Mouse (Mus musculus) spleen, adult 18-20 months (tissue): ENCODE measurements at regions not wholly inside any gene's neighbourhood (a gene's known extent, or its start where the extent isn't known, plus 50 kb on each side); places are given as distances from the start of the nearest gene placed in this dataset.
A peak's percentile ranks its signal among the peaks of the same experiment; 100 is the strongest.

Experiments
- DNase-seq, 2 experiments: peaks; one replicate each; pipeline ENCODE4 v3.0.0; 2022; ENCODE audit warnings: mixed read lengths in 2 of 2

DNA sequence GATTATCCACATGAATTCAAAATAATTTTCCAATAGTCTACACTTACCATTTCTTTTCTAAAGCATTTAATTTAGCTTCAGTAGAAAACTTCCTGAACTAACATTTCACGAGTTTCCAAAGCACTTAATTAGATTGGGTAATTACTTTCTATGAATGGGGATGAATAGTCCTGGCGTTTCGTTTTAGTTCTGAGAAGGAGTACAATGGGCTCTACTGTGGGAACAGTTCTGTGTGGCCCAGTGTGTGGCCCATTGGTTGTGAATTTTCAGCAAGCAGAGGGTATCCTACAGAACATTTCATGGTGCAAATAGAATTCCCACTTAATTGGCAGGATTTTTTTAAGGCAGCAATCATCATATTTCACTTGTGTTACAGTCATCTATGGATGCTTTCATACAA is 95.5 kb downstream of the 1700017N19Rik start:
- no peak for DNase-seq

DNA sequence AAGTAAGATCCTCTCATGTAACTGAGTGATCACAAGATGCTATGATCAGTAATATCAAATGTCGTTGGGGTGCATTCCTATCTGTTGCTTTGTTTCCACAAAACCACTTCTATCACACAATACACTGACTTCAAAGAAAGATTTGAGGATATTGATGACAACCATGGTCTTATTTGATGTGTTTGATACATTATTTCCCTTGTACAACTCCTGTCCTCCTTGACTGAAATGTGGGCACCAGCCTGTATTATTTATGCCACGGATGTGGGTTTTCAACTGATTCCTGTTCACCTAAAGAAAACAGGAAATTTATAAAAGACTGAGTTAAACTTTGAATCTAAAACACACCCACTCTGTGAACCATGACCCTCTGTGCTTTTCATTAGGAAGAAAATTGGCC is 105.7 kb downstream of the 1700017N19Rik start:
- no peak for DNase-seq

DNA sequence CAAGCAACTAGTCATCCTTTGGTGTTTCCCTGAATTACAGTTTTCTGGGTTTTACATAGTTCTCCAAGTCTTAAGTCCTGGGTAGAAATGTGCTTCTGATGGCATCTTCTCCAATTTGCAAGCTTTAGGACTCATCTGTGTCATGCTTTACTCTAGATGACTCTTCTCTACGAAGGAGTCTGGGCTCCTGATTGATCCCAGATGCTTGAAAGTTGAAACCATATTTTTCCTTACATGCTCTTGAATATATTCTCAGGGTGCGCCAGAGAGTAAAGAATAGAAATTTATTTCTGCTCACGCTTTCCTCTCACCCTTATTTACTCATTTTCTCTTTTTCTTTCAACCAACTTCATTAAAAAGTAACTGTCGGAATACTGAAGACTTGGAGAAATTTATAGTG is 108.9 kb downstream of the 1700017N19Rik start:
- DNase-seq, result no peak

DNA sequence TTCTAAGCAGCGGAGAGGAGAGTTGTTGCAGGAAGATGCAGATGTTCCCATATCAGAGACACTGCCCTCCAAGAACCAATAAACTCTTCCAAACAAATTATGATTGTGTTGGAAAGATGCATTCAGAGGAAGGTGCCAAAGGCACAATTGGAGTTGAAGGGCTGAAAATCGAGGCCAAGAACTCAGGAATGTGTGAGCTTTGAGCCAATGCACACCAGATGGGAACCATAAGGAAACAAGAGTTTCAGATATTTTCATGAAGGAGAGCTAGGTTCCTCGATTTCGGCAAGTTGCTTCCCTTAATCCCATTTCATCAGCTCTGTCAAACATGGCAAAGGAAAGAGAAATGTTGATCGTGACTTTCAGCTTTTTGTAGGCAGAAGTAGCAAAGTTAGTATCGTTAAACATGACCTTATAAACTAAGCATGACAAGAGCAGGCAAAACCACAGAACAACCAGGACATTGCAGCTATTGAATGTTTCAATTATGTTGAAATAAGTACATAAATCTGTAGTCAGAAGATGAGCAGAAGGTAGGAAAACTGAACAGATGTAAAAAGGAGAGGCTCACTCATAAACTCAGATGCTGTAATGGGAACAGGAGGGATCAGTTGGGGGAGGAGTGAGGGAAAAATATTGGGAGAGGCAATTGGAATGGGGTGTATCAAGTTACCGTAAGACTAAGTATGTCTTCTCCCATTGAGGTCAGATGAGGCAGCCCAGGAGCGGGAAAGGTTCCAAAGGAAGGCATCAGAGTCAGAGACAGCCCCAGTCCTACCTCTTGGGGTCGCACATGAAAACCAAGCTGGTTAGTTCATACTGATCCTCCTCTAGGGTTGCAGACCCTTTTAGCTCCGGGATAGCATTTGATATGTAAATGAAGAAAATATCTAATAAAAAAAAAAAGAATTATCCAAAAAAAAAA is 110.3 kb downstream of the 1700017N19Rik start:
- no peak for DNase-seq

DNA sequence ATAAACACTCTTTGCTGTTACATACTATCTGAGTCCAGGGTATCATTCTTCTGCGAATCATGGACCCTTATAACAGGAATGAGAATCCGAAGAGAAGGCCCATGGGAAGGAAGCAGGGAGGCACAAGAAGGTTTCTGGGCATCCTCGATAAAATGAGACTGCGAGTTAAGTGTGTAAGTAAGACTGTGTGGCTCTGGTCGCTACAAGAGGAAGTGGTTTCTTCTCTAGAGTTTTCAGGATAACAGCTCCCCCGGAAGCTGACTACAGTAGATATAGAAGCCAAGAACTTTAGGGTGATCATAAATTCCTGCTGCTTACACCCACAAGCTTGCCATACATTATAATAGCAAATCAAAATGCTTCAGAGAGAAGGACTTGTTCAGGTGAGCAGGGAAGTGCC is 111.7 kb downstream of the 1700017N19Rik start:
- no peak for DNase-seq

DNA sequence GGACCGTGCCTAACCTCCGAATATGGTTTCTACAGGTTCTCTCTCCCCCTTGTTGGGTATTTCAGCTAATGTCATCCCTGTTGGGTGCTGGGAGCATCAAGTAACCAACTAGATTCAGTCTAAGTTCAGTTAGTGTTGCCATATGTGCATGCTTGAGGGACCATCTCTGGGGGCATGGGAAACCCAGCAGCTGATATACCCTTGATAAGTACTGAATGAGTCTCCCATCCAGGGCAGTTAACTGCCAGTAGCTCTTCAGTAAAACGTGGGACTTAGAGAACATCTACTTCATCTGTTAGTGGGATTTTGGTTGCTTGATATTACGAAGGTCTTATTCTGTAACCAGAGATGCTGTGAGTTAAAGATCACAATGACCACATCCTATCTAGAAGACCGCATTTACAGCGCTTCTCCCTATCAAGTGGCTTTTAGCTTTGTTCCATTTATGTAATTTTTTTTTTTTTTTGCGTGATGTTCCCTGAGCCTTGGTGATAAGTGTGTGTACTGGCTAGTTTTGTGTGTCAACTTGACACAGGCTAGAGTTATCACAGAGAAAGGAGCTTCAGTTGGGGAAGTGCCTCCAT is 125.9 kb downstream of the 1700017N19Rik start:
- no peak for DNase-seq

DNA sequence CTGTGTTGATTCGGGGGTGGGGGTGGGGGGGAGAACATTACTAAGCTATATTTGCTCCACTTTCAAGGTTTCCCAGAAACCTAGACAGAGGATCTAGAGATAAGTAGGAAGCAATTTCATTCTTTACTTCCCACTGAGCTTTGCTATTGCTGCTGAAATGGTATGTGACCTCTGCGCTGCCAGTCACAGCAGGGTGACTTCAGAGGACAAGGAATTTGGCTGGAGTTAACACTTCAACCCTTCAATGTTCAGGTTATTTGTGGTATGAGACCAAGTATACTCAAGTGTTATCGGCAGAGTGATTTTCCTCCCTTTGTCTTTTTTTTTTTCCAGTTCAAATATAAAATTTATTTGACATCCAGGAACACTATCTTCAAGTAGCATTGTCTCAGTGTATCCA is 128.3 kb downstream of the 1700017N19Rik start:
- no peak for DNase-seq

DNA sequence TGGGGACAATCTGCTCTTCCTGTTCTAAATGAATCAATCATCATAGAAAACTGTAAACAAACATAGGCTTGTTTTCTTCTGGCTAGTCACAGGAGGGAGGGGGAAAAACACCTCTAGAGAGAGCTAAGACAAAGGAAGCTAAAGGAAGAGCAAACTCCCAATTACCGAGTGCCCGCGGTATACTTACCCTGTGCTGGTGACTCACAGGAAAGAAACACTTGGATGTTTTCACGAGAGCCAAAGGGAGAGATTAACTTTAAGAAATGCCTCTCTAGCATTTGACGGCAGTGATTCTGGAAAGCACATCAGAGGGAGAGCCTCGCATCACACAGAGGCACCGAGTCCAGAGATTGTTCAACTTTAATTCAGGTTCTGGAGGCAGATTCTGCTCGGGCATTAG is 151.0 kb downstream of the 1700017N19Rik start:
- no peak for DNase-seq

DNA sequence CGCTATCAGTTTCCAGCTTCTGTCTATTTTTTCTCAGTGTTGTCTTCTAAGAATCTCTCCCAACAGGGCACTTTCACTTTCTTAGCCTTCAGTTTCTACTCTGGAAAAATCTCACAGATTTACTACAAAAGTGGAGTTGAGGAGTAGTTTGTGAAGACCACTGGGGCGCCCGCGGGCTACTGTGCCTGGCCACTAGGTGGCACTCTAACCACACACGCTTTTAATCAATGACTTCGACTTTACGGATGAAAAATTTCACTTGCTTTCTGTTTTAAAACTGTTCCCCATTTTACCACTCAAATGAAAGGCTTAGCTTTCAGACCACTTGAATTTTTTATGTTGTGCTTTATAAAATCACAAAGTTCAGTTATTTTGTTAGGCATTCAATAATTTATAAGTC is 151.8 kb downstream of the 1700017N19Rik start:
- peak; percentile 11 to 51 for DNase-seq

DNA sequence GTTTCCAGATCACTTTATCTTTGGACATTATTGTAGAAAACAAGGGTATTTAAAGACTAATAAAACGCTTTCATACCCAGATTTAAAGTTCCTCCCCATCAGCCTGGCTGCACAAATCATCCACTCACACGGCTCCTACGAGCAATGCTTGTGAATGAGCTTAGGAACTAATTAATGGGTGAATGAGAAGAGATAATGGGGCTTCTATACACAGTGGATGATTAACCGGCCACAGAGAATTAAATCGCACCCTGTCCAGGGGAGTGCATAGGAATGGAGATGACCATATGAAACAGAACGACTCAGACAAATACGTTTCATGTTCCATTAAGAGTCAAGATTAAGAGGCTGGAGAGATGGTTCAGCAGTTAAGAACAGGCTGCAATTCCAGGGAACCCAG is 155.9 kb downstream of the 1700017N19Rik start:
- DNase-seq, result no peak

DNA sequence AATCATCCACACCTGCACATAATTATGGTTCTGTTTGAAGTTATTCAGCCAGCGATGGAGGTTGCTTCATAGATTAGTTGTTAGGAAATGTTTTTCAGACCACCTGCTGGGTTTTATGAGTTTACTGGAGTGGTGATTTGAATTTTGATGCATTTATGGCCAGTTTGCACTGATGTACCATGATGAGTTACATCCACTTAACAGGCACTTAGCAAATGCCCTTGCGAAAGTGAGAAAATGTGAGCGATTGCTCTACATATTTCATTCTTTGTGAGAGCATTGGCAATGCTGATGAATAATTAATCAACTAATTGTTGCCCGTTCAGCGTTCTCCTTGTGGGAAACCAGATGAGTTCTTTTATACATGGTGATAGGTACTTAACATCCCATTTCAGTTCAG is 164.7 kb downstream of the 1700017N19Rik start:
- no peak for DNase-seq

DNA sequence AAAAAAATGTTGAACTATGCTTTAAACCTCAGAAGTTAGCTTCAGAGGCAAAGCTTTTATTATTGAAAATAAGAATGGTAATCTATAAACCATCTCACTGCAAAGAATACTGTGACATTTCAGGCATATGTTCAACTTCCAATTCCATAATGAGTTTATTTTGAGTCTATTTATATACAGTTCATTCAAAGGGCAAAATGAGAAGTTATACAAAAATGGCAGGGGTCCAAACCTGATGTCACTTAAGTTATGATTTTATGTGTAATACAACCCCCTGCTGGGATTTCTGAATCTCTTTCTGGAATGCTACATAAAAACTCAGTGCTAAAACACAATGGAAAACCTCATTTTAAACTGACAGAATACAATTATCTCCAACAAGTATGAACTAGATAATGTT is 184.0 kb downstream of the 1700017N19Rik start:
- no peak for DNase-seq

DNA sequence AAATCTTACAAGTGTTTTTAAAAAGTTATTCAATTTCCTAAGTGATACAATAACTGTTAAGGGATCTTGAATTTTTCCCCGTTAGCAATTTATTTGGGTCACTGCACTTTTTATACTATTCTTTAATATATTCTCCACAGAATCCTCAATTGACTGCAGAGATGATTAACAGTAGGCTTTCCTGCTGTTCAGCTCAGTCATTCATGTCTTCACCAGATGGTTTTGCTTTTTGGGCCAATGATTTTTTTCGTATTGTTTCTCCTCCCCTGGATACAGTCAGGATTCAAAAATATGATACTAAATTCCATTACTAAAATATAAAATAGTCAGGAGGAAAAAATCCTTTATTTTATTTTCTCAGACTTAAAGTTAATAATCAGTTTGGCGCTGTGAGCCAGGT is 201.9 kb downstream of the 1700017N19Rik start:
- DNase-seq, result no peak

DNA sequence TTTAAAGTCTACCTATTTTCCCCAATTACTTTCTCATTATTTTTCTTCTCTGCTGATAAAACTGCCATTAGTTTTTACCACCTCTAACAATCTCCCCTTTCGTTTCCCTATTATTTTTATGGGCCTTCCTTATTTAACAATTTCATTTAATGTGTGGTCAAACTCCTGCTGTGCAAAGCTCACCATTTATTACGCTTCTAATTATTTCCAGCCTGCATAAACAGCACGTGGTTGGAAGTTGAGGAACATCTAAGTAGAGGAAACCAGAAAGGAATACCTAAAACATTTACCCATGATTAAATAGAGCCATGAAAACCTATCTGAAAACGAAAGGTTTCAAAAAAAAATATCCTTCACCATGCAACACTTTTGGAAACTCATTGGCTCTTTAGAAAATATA is 202.3 kb downstream of the 1700017N19Rik start:
- no peak for DNase-seq

DNA sequence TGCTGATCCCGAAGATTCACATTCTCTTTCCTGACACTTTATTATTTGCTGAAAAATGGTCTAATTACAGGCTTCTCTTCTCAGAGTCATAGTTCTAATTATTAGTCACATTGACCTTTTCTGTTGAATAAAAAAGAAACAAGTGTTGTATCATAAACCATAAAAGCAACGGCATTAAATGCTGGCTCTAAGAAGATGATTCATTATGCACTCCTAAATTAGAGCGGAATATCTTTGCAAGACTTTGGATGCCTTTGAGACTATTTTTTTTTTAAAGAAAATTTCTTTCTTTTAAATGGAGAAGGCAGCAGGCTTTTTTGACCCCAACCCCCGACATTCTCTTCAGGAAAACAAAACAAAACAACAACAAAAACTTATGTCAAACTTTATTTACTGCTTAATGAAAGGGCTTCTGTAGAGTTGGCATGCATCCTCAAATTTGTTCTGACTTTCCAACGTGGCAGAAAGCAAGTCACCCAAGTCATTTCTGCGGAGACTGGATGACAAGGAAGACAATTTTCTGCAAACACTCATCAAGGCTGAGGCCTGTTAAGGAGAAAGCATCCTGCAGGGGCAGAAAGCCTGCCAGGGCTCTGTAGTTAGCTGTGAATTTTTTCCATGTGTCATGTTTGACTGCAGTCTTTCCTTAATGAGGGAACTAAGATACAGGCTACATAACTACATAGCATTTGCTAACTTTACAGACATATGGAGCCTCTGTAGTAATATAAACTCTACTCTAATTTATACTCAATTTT is 205.1 kb downstream of the 1700017N19Rik start:
- DNase-seq, result no peak

DNA sequence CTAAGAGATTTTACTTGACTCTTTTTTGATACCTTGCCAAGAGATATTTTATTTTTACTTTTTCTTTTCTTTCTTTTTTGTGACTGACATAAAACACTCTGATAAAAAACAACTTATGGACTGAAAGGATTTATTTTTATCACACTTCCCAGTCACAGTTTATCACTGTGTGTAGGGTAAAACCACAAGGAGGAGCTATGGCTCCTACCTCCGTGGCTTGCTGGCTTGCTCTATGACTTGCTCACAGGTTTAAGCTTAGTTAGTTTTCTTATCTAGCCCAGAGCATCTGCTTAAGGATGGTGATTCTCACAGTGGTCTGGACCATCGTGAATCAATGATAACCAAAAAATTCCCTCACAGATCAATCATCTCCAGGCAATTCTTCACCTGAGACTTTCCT is 221.4 kb downstream of the 1700017N19Rik start:
- no peak for DNase-seq

DNA sequence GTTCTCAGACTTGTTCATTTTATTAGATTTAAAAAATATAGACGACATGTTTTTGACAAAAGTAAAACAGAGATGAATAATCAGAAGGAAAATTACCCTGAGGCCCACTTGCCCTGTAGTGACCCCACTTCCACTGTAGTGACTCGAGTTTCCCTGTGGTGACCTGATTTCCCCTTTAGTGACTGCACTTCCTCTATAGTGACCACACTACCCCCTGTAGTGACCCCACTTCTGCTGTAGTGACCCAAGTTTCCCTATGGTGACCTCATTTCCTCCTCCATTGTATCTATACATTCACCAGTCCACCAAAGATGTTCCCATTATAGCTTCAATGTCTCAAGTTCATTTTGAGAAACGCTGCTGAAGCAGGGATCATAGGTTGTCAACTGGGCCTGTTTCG is 244.5 kb downstream of the 1700017N19Rik start:
- DNase-seq, result no peak

DNA sequence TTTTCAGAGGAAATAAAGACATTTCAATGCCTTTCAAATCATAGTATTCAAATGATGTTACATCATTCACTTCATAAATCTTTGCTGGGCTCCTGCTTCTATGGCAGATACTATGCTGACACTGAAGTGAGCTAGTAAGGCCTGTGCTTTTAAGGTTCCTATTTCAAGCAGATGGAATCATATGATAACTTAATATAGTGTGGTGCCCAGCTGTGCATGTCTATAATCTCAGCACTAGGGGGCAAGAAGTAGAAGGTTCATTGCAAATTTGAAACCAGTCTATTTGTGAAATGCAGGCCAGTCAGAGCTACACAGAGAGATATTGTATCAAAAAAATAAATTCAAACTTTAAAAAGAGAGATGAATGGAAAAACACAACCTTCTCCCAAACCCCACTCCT is 262.9 kb downstream of the 1700017N19Rik start:
- no peak for DNase-seq

DNA sequence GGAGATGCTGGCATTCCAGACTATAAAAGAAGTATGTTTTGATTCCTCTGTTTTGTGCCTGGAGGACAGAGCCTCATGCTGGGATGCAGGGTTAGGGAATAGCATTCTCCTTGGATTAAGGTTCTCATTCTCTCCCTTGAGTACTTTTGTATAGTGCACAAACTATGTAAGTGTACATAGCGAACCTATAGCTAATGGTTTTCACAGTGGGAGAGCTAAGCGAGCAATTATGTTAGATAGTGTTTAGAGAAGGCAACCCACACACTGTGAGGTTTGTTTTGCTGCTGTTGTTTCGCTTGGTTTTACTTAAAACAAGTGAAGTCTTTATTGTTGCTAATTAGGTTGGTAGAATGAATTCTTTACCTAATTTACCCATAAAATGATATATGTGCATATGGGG is 266.2 kb downstream of the 1700017N19Rik start:
- DNase-seq, result no peak

DNA sequence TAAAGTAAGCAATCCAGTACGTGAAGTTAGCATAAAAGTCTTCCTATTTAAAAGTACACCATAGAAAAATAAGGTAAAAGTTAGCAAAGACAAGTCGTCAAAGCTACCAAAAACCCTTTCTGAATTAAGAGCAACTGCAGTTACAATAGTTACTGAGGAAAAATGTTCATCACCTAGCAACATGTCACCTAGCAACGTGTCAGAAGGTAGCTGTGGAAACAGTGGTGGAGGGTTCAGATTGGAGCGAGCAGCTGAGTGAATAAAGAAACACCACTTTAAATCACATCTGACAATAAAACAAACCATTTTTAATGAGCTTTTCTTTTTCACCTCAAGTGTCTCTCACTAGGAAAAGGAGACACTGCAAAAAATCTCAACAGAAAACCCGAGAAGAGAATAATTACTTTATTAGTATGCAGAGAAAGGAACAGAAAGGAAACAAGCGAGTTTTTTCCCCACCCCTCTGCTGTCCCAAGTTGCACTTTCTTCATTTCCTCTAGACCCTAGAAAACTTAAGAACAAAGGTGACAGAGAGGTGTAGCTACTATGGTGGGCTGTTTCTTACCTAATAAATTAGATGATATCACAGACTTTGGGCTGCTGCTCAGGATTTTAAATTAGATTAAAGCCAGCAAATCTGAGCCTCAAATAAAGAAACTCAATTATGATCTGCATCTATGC is 275.4 kb downstream of the 1700017N19Rik start:
- DNase-seq, result no peak

DNA sequence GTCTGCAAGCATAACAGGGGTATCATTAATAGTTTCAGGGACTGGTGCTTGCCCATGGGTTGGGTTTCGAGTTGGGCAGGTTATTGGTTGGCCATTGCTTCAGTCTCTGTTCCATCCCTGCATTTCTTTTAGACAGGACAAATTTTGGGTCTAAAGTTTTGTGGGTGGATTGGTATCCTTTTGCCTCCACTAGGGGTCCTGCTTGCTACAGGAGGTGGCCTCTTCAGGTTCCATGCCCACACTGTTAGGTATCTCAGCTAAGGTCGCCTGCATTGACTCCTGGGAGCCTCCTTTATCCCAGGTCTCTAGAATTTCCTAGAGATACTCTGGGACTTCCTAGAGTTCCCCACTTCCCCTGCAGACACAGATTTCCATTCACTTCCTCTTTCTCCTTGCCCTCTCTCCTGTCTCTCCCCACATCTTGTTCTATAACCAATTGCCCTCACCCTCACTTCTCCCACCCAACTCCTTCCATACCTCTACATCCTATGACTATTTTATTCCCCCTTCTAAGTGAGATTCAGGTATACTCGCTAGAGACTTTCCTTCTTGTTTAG is 278.2 kb downstream of the 1700017N19Rik start:
- no peak for DNase-seq

DNA sequence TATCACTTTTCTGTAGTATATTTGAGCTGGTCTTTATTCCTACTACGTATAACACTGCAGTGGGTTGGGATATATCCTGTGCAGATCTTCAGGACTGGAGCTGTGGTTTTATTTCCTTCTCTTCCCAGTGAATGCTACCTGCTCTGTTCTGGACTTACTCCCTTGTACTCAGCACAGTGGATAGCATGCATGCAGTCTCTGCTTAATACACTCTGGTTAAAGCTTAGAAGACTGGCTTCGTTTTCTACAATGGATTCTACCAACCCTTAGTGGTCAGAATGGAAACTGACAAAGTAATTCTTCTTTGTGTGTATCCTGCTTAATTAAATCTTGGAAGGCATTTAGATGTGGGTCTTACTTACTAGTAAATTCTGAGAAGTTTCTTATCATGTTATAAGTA is 292.3 kb downstream of the 1700017N19Rik start:
- no peak for DNase-seq

DNA sequence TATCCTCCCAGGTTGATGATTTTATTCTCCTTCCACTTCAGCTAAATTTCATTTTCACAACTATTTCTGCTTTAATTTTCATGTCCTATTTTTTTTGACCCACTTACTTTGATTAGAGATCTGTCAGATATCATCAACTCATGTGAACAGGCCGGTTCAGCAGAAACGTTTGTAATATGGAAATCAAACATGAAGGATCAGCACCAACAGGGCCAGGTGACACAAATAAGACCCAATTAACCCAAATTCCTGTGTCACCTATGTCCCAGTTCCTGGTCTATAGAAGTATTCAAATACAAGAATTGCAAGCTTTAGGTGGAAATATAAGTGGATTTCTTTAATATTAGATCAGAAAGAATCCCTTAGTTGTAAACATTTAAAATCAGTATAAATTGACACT is 332.7 kb downstream of the 1700017N19Rik start:
- DNase-seq, result no peak
